ENCODE assay signal across 50 mouse cellular contexts in the genomic region with DNA sequence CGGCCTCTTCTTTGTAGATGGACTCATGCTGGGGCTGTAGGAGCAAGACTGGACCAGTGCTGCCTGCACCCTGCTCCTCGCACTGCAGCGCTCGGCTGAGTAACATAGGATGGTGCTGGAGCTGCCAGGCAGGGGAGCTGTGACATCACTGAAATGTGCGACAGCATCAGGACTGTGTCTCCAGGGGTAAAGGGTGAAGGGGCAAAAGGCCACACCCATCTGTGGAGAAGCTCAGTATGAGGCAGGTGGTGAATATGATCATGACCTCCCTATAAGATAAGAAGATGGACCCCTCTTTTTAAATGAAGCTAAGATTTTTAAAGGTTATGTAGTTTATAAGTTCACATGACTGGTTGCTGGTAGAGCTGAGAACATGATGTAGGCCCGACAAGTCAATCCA. TPM values are rescaled to one million over a fixed set of nuclear protein-coding genes. Genes with fewer than 3 reads are reported as not detected.
"Had no signal": no experiment of that assay in that cellular context is flagged by ENCODE, and none has a peak within 500 bp of the region (broad histone marks: within the 10 kb centered on the region; RNA-seq: fewer than 3 reads in every experiment).

Gene Trp53tg5 (minus strand): TSS at position 101 of the 400 bp plus-strand sequence.

- H3K9ac ChIP-seq: heart, embryonic 12.5 days; heart, embryonic 13.5 days; heart, embryonic 15.5 days; hindbrain, embryonic 12.5 days; hindbrain, embryonic 13.5 days; hindbrain, embryonic 14.5 days; hindbrain, embryonic 15.5 days; intestine, embryonic 15.5 days; kidney, embryonic 15.5 days had no signal

- H3K4me2 ChIP-seq: heart, embryonic 12.5 days; heart, embryonic 13.5 days; heart, embryonic 15.5 days; hindbrain, embryonic 12.5 days; hindbrain, embryonic 13.5 days; hindbrain, embryonic 14.5 days; hindbrain, embryonic 15.5 days; intestine, embryonic 15.5 days; kidney, embryonic 15.5 days had no signal

- H3K9me3 ChIP-seq: heart, embryonic 10.5 days; heart, embryonic 12.5 days; heart, embryonic 13.5 days; heart, embryonic 15.5 days; hindbrain, embryonic 10.5 days; hindbrain, embryonic 12.5 days; hindbrain, embryonic 13.5 days; hindbrain, embryonic 15.5 days; intestine, embryonic 15.5 days; kidney, embryonic 15.5 days had no signal

- ATAC-seq: hindbrain, embryonic 16.5 days; hindbrain, postnatal 0 days; intestine, embryonic 15.5 days; intestine, embryonic 16.5 days; intestine, postnatal 0 days had no signal

- H3K4me1 ChIP-seq: heart, embryonic 10.5 days; heart, embryonic 12.5 days; heart, embryonic 13.5 days; heart, embryonic 15.5 days; hindbrain, embryonic 10.5 days; hindbrain, embryonic 12.5 days; hindbrain, embryonic 13.5 days; hindbrain, embryonic 15.5 days; intestine, embryonic 15.5 days; kidney, embryonic 15.5 days had no signal

- H3K4me3 ChIP-seq: heart, embryonic 10.5 days; heart, embryonic 12.5 days; heart, embryonic 13.5 days; heart, embryonic 15.5 days; hindbrain, embryonic 10.5 days; hindbrain, embryonic 12.5 days; hindbrain, embryonic 13.5 days; hindbrain, embryonic 15.5 days; intestine, embryonic 15.5 days; kidney, embryonic 15.5 days; layer of hippocampus, adult 2 months; left cerebral cortex, adult 2 months had no signal

- DNase-seq: heart, postnatal 10 days; heart, postnatal 14 days; heart, postnatal 36 days; heart, postnatal 4 days; kidney, adult 11 months; kidney, adult 18-20 months; kidney, adult 2 months; kidney, adult 8-10 months; kidney, adult 9 months; kidney, postnatal 10 days; kidney, postnatal 14 days; kidney, postnatal 25 days; kidney, postnatal 36 days; kidney, postnatal 4 days; layer of hippocampus, adult 9-11 months; layer of hippocampus, postnatal 36 days had no signal

- H3K27me3 ChIP-seq: heart, embryonic 12.5 days; heart, embryonic 13.5 days; heart, embryonic 15.5 days; hindbrain, embryonic 12.5 days; hindbrain, embryonic 13.5 days; hindbrain, embryonic 15.5 days; intestine, embryonic 15.5 days; kidney, embryonic 15.5 days had no signal

- H3K27ac ChIP-seq: heart, embryonic 10.5 days; heart, embryonic 13.5 days; heart, embryonic 15.5 days; hindbrain, embryonic 10.5 days; hindbrain, embryonic 12.5 days; hindbrain, embryonic 13.5 days; hindbrain, embryonic 14.5 days; hindbrain, embryonic 15.5 days; hindbrain, postnatal 0 days; intestine, embryonic 15.5 days; kidney, embryonic 15.5 days; kidney, postnatal 0 days; layer of hippocampus, adult 2 months; left cerebral cortex, adult 2 months had no signal

- H3K36me3 ChIP-seq: heart, embryonic 15.5 days; intestine, embryonic 15.5 days had no signal

RNA-seq across cellular contexts. Expression of gene Trp53tg5, which starts in this region (rescaled TPM):
- total RNA-seq: heart, postnatal 10 days; heart, postnatal 14 days; heart, postnatal 36 days; heart, postnatal 4 days; hematopoietic stem cell, adult 5-6 weeks; hindbrain, postnatal 0 days; layer of hippocampus, adult 18-20 months; layer of hippocampus, adult 2 months; layer of hippocampus, adult 8-10 months; layer of hippocampus, postnatal 10 days; layer of hippocampus, postnatal 14 days; layer of hippocampus, postnatal 25 days; layer of hippocampus, postnatal 36 days; left cerebral cortex, adult 18-20 months; left cerebral cortex, adult 2 months had no signal
- polyA plus RNA-seq: heart, embryonic 10.5 days; heart, embryonic 13.5 days; heart, embryonic 14.5 days; heart, embryonic 15.5 days; heart, embryonic 16.5 days; heart, postnatal 0 days; hindbrain, embryonic 10.5 days; hindbrain, embryonic 11.5 days; hindbrain, embryonic 12.5 days; hindbrain, embryonic 15.5 days; hindbrain, embryonic 16.5 days; hindbrain, postnatal 0 days; inflammation-experienced regulatory T-cells, adult 6 months; intestine, embryonic 14.5 days; intestine, embryonic 15.5 days; intestine, embryonic 16.5 days; intestine, postnatal 0 days; kidney, adult 2 months; kidney, embryonic 14.5 days; kidney, embryonic 15.5 days; kidney, embryonic 16.5 days; kidney, postnatal 0 days; large intestine, adult 2 months had no signal
